Mouse (Mus musculus) CD8-positive naive resting alpha-beta T cell, adult 2 months (primary cell): ENCODE data around the gene Gxylt1.
"Not testable (repeated sequence)": the region's sequence is repeated elsewhere in the genome, so short reads cannot be mapped to it uniquely, and the experiment has no call there.

Source experiments
- DNase-seq, 2 experiments: peaks; one replicate each; pipeline ENCODE4 v3.0.0; 2022; ENCODE audit warnings: low read depth in 2 of 2, low spot score in 2 of 2

Gene Gxylt1

DNA sequence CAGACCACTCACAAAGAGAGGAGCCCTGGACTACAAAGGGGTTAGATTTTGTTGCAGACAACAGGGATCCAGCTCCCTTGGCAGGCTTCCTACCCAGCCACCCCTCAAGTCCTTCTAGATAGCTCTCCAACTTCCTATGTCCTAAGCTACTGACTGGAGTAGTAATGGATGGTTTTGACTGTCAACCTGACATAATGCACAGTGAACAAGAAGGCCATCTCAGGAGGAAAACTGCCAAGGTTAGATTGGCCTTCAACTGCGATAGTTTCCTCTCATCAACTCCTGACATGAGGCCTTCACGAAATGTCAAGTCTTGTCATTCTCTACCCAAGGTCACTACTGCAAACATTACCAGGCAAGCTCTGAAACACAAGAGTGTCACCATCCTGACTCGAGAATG, 10.8 kb downstream of the Gxylt1 start:
- no peak for DNase-seq

DNA sequence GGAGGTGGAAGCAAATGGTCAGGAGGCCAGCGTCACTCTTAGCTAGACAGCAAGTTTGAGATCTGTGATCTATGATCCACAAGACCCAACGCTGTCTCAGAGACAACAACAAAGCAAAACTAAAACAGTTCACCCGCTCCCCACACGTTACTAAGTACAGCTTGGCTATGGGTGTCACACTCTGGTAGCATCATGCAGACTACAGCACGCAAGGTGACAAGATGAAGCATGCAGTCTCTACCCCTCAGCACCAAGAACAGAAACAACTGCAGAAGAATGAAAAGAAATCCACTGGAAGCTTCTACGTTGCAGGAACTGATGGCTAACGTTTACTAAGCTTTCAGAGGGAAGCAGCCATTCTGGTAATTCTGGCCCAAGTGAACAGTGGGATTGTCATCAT, 11.4 kb downstream of the Gxylt1 start:
- DNase-seq: no peak

DNA sequence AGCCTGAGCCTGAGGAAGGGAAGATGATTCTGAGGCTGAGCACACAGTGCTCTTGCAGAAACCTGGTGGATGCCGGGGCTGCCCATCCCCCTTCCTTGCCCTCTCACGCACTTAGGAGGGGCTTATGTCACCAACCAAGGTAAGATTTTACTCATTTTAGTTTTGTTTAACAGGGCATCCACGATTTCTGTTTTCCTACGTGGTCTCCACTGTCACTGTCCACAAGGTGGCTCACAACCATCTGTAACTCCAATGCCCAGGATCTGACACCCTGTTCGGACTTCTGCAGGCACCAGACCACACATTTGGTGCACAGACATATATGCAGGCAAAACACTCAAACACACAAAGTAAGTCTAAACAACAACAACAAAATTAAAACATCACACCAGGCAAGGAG, 12.2 kb downstream of the Gxylt1 start:
- DNase-seq: no peak

DNA sequence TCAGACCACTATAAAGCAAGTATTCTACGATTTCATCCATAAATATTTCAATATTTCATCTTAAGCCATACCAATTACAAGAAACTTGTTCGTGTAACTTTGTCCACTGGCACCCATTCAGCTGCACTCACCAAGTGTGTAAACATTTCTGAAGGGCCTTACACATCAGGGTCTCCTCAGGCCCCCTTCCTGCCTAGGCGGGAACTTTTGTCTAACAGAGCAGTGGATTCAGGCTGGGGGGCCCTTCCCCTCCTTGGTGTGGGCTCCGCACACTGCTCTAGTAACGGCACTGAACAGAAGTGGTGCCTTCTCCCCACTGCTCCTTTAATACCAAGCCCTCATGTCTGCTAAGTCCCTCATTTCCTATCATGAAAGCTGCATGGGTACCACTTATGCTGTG, 12.7 kb downstream of the Gxylt1 start:
- DNase-seq: no peak

DNA sequence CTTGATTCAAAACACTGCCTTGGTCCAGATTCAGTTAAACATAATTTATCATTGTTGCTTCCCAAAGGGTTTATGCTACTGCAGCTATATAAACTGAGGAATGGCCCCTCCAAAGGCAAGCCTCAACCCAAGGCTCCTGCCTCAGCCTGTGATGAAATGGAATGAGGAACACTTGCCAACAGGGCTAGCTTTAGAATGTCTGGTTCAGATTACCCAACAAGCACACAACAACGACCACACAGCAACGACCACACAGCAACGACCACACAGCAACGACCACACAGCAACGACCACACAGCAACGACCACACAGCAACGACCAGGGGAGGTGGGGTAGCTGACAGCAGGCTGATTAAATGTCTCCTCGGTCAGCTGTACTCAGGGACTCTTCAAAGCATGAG, 15.0 kb downstream of the Gxylt1 start:
- DNase-seq: no peak

DNA sequence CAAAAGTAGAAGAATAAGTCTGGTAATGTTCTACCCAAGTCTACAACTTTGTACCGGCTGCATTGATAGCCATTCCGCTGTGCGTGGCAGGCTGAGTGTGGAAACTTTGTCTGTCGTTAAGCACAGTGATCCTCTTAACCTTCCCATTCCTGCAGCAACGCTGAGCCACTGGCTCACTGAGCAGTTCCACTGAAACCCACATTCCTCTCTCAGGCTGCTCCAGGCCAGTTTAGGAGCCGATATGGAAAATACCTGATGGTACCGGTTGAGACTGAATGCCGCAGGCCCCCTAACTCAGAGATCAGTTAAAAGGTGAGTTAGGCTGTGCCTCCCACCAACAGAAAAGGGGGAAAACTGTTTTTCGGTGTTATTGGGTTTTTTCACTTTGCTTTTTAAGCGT, 19.7 kb downstream of the Gxylt1 start:
- no peak for DNase-seq

DNA sequence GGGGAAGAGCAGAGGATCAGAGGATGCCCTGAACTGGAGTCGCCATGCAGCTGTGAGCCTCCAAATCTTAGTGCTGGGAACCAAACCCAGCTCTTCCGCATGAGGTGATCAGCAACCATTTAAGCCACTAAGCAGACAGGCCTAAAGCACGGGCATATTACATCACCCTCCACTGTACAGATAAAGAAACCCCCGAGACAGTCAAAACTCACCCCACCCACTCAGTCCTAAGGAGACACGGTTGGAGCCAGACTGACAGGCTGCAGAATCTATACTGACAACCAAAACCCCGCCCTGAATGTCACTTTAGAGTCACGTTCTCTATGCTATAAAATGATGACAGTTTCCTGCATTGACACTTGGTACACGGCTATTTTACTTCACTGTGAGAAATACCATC, 21.8 kb downstream of the Gxylt1 start:
- DNase-seq: no peak

DNA sequence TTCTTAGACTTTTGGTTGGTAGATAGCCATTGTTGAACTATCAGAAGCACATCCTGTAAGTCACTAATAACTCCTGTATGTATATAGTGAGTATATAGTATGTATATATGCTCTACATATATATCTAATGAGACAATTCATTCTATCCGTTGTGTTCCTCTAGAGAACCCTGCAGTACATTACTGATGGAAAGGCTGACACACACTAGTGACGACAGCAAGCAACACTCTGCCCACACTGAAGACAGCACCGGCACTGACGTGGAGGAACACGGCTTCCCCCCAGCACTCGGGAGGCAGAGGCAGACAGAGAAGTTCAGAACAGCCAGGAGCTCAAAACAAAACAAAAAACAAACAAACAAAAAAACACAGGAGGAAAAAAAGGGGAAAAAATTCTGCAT, 22.6 kb downstream of the Gxylt1 start:
- no peak for DNase-seq

DNA sequence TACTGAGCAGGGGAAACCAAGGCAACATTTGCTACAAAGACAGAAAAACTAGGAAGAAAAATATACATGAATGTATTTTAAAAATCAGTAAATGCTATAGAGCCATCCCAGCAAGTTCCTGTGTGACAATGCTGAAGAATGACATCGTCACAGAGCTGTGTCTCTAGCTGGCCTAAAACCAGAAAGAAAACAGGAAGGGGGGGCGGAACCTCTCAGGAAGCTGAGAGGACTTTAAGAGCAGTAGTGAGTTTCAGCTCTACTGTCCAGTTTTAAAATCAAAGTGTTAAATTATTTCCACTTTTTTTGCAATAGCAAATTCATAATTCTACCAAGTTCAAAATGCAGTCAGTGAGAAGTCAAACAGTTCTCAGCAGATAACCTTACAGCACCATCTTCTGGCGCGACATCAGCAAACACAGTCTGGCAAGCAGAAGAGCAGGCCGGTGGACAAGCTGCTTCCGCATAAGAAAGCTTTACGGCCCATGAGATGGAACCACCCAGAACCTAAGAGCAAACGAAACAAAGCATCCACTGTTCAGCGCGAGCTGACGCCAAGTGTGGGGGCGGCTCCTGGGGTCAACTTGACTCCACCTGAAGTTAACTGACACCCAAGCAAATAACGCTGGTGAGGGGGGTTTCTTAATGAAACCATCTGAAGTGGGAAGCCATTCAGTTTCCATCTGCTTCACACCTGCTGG, 23.3 kb downstream of the Gxylt1 start:
- peak in 1 of 2 experiments; percentile 7 for DNase-seq

DNA sequence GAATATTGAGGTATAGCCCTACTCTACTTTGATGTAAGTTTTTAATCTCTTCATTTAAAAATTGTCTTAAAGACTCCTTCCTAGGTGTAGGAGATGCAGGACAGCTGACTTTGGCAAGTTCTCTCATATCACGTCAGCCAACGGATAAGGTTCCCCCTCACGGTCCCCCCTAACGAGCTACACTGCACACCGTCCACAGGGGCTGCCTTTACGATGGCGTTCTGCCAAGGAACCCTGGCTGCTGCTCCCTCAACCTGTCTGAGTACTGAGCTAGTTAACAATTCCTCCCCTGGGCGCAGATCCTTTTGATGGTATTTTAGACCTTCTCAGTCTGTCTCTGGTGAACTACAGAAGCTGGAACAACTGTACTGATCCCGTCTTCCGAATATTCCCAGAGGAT, 31.8 kb downstream of the Gxylt1 start:
- no peak for DNase-seq

DNA sequence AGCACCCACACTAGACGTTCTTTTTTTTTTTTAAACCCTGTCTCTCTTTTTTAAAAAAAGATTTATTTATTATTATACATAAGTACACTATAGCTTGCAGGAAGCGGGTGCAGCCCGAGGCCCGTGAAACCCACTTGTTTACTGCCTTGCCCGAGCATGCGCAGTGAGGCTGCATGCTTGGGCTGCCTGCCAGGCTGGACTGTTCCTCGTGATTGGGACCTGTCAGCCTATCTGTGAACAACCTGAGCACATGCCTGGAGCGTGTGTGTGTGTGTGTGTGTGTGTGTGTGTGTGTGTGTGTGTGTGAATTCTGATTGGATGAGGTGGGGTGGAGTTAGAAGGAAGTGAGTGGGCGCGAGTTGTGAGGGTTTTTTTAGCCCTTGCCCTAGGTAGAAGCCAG, 38.5 kb downstream of the Gxylt1 start:
- not testable (repeated sequence) for DNase-seq

DNA sequence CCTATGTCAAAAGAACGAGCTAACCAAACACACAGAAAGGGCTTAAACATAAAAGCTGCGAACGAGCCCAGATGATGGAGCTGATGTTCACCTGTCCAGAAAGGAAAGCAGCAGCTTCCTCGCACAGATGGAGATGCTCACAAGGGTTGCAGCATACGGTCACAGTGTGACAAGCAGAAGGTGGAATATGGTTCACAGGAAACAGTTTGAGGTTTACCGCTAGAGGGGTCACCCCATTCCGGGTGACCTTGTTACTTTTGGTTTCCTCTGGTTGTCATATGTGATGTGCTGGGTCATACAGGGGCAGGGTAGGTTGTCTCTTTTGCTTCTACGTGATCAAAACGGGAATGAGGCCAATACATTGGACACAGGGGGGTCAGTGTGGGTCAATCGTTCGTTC, 46.0 kb downstream of the Gxylt1 start:
- peak in 1 of 2 experiments; percentile 17 for DNase-seq

DNA sequence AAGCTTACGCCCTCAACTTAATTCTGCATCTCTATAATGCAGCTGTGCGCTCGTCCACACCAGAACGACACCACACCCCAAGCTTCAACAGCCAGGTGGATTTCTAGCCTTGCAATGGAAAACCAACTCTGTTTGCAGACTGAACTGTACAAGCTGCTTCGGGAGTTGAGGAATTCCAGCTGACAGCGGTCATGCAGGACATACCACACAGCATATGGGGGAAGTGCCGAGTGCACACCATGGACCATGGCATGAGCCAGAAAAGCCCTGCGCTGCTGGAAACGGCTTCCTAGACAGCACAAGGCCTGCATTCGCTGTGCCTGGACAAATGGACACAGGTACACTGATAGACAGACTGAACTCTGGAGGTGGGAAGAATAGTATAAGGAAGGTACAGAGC, 46.6 kb downstream of the Gxylt1 start:
- DNase-seq: no peak

DNA sequence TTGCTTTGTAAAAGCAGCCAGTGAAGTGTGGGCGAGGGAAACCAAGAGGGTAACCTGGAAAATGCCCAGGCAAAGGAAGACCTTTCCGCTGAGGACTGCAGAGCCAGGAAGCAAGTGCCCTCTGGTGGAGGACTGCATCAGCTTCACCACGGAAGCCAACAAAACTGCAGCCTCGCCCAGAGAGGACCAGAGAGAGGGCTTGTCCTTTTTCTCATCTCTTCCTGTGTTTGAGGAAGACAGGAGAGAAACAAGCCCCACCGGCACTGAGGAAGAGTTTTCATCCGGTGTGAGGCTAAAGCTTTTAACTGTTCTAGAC, 47.3 kb downstream of the Gxylt1 start:
- DNase-seq: no peak

DNA sequence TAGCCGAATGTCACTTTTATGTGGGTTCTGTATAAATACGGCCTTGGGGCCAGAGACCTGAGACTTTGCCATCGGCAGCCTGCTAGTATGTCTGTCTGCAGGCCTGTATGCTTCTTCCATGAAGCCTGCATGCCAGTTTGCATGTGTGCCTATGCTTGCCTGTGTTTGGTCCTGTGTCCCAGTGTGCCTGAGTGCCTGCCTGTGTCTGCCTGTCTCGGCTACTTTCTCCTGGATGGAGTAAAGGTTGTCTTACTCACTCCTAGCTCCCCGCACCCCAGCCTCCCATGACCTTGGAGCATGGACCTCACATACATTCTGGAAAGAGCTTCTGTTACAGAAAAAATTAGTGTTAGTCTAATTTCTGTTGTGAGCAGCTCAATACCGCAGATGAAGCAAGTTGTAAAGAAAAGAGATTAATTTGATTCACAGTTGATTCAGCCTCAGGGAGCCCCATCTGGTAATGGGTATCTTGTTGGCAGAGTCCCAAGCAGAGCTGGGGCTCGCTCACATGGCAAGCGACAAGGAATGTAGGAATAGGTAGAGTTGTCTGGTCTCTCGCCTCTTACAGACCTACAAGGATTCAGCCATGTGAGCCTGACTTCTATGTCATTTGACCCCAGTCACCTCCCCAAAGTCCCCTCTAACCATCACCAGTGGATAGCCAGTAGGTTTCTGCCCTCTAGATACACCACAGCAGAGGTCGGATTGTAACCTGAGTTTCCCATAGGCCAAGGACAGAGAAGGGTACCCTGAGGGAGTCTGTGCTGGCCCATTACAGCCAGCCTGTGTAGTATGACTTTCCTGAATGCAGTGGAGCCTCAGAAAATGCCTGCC, 47.8 kb downstream of the Gxylt1 start:
- no peak for DNase-seq

DNA sequence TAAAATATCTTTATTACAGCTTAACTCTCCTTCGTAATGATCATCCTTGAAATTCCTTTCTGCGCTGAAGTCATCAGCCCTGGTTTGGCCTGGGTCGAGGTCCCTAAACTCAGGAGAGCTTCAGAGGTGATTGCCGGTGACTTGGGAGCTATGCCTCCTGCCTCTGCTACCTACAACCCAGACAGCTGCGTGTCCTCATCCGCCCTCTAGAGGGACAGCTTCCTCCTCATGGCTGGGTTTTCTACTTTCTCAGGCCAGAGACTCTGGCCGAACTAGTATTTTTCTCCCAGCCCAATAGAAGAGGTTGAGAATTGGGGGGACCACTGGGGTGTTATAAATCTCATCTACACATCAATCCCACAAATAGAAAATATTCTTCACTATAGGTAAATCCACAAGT, 52.5 kb downstream of the Gxylt1 start:
- DNase-seq: no peak

DNA sequence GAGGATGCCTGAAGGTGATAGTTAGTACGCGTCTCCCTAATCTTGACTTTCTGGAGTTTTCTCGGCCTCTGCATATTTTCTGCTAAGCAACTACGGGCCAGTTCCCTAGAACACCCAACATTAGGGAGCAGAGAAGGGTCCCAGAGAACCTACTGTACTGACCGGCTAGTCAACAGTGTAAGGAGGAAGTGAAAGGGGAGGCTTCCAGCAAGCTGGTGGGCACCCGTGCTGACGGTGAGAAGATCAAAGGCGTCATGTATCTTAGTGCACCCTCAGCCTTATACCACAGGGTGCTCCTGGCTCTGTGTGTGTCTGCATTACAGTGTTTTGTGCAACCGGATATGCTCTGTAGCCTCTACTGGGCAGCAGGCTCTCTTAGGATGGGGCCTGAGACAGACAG, 62.4 kb downstream of the Gxylt1 start:
- DNase-seq: no peak

DNA sequence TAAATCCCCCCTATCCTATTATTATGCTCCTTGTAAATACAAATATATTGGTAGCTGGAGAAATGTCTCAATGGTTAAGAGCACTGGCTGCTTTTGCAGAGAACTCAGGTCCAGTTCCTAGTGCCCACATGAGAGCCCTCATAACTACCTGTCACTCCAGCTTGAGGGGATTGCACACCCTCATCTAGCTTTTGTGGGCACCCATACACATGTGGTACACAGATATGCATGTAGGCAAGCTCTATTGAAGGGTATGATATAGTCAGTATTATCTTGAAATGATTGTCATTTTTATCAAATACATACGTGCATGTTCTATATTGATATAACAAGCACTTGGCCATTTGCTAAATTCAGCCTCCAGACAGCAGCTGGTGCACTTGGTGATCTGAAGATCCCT, 70.1 kb downstream of the Gxylt1 start:
- no peak for DNase-seq

DNA sequence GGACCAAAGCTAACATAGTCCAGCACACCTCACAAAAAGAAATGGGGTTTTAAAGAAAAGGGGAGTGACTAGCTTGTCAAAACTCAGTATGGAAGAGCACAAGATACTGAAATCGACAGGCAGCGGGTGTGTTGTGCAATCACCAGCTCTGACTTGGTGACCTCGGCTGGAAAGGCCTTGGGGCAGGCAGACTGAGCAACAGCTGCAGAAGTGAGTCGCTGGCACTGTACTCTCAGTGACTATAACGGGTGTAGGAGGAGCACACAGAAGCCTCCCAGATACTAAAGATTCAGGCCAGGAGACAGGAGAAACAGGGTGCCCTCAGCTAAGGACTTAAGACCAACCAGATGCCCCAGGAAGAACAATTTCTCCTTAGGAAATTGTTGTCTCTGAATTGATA, 73.0 kb downstream of the Gxylt1 start:
- DNase-seq: no peak

DNA sequence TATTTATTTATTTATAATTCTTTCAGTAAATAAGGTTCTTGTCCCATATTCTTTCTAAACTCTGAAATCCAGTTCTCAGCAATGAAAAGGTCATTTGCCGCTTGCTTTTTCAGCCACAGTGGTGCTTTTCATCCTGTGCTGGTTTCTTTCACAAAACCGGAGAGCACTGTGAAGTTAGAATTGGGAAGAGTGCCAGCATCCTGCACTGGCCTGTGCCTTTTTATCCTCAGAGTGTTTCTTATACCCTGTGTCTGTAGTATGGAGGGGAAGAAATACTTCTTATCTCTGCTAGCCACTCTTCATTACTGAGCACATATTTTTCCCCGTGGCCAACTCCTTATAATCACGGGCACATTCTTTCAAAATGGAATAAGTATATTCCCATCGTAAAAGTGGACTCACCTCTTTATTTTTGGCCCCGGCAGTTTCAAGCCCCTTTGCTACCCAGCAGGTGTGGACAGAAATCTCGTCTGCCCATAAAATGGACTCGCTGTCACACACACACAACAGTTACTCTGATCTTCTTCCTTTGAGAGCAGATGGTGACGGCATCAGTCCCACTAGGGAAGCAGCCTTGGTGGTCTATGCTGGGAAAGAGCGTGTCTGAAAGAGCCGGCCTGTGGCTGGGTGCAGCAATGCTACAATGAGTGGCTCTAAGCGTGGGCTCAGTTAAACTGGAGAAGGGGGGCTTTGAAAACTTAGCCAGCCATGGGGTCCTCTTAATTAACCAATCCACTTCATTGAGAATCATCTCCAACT, 83.4 kb downstream of the Gxylt1 start:
- DNase-seq: no peak
